Mouse (Mus musculus): ENCODE measurements around the gene Fam69a.
"Not testable (repeated sequence)": the region's sequence is repeated elsewhere in the genome, so short reads cannot be mapped to it uniquely, and the experiment has no call there.

Gene Fam69a

GRCm38 (mm10) chr5:107946475-107946874 lies 40.4 kb downstream of the Fam69a start:
- DNase-seq (ENCODE audit: low spot score) = no peak

GRCm38 (mm10) chr5:107943526-107943925 lies 43.4 kb downstream of the Fam69a start:
- no peak for DNase-seq (ENCODE audit: low spot score)

GRCm38 (mm10) chr5:107942941-107943340 lies 43.9 kb downstream of the Fam69a start:
- no peak for DNase-seq (ENCODE audit: low spot score)

GRCm38 (mm10) chr5:107941222-107941621 lies 45.7 kb downstream of the Fam69a start:
- no peak for DNase-seq (ENCODE audit: low spot score)

- DNase-seq (ENCODE audit: low spot score) = peak; percentile 45
Measured at GRCm38 (mm10) chr5:107939701-107940100, 47.2 kb downstream of the Fam69a start.

GRCm38 (mm10) chr5:107938886-107939285 lies 48.0 kb downstream of the Fam69a start:
- no peak for DNase-seq (ENCODE audit: low spot score)

GRCm38 (mm10) chr5:107938483-107938882 lies 48.4 kb downstream of the Fam69a start:
- DNase-seq (ENCODE audit: low spot score) = not testable (repeated sequence)

- DNase-seq (ENCODE audit: low spot score) = no peak
Measured at GRCm38 (mm10) chr5:107936625-107937389, 50.1 kb downstream of the Fam69a start.

- DNase-seq (ENCODE audit: low spot score) = no peak
Measured at GRCm38 (mm10) chr5:107934770-107935543, 51.9 kb downstream of the Fam69a start.

GRCm38 (mm10) chr5:107933202-107933974 lies 53.5 kb downstream of the Fam69a start:
- DNase-seq (ENCODE audit: low spot score) = no peak

GRCm38 (mm10) chr5:107932556-107932955 lies 54.3 kb downstream of the Fam69a start:
- DNase-seq (ENCODE audit: low spot score) = no peak

GRCm38 (mm10) chr5:107926550-107927249 lies 60.2 kb downstream of the Fam69a start:
- no peak for DNase-seq (ENCODE audit: low spot score)

GRCm38 (mm10) chr5:107924564-107924963 lies 62.3 kb downstream of the Fam69a start:
- no peak for DNase-seq (ENCODE audit: low spot score)

GRCm38 (mm10) chr5:107922836-107923235 lies 64.0 kb downstream of the Fam69a start:
- no peak for DNase-seq (ENCODE audit: low spot score)

GRCm38 (mm10) chr5:107921400-107922252 lies 65.3 kb downstream of the Fam69a start:
- DNase-seq (ENCODE audit: low spot score) = no peak

GRCm38 (mm10) chr5:107915280-107915679 lies 71.6 kb downstream of the Fam69a start:
- DNase-seq (ENCODE audit: low spot score) = no peak

GRCm38 (mm10) chr5:107911012-107911411 lies 75.9 kb downstream of the Fam69a start:
- DNase-seq (ENCODE audit: low spot score) = no peak

- no peak for DNase-seq (ENCODE audit: low spot score)
Measured at GRCm38 (mm10) chr5:107910084-107910616, 76.7 kb downstream of the Fam69a start.

GRCm38 (mm10) chr5:107909668-107910067 lies 77.2 kb downstream of the Fam69a start:
- no peak for DNase-seq (ENCODE audit: low spot score)

- DNase-seq (ENCODE audit: low spot score) = no peak
Measured at GRCm38 (mm10) chr5:107908514-107909110, 78.3 kb downstream of the Fam69a start.
